ENCODE assay signal across 27 mouse cellular contexts in genomic region chr14:54698733-54699132, GRCm38 (mm10). TPM values are rescaled to one million over a fixed set of nuclear protein-coding genes. Genes with fewer than 3 reads are reported as not detected.
"Had no signal": no experiment of that assay in that cellular context is flagged by ENCODE, and none has a peak within 500 bp of the region (broad histone marks: within the 10 kb centered on the region; RNA-seq: fewer than 3 reads in every experiment).

Gene Gm29776, minus strand, starts transcription at chr14:54698833.

- DNase-seq: gastrocnemius, postnatal 14 days; gastrocnemius, postnatal 36 days; heart, adult 11 months; heart, adult 2 months; heart, postnatal 14 days; heart, postnatal 36 days; kidney, adult 11 months; kidney, adult 2 months; kidney, adult 9 months; kidney, postnatal 14 days; kidney, postnatal 36 days; layer of hippocampus, adult 9-11 months; layer of hippocampus, postnatal 36 days; left cerebral cortex, postnatal 4 days had no signal

- ATAC-seq: hindbrain, postnatal 0 days; intestine, embryonic 16.5 days; liver, embryonic 12.5 days had no signal

- H3K4me3 ChIP-seq: heart, adult 2 months; heart, embryonic 12.5 days; heart, embryonic 15.5 days; hindbrain, embryonic 13.5 days; hindbrain, embryonic 15.5 days; kidney, embryonic 15.5 days; limb, embryonic 12.5 days; limb, embryonic 15.5 days; liver, embryonic 12.5 days had no signal

- H3K4me1 ChIP-seq: hindbrain, embryonic 13.5 days; hindbrain, embryonic 15.5 days; limb, embryonic 12.5 days; limb, embryonic 15.5 days had no signal

- H3K27ac ChIP-seq: heart, adult 2 months; heart, embryonic 15.5 days; hindbrain, embryonic 13.5 days; hindbrain, embryonic 15.5 days; hindbrain, postnatal 0 days; kidney, embryonic 15.5 days; kidney, postnatal 0 days; limb, embryonic 12.5 days; limb, embryonic 15.5 days; liver, embryonic 12.5 days had no signal

- H3K4me2 ChIP-seq: heart, embryonic 12.5 days; heart, embryonic 15.5 days; hindbrain, embryonic 13.5 days; hindbrain, embryonic 15.5 days; kidney, embryonic 15.5 days; limb, embryonic 12.5 days; limb, embryonic 15.5 days; liver, embryonic 12.5 days had no signal

- H3K27me3 ChIP-seq: heart, embryonic 15.5 days; hindbrain, embryonic 15.5 days had no signal

- H3K36me3 ChIP-seq: heart, embryonic 15.5 days; hindbrain, embryonic 15.5 days had no signal

- H3K9me3 ChIP-seq: heart, embryonic 12.5 days; heart, embryonic 15.5 days; hindbrain, embryonic 13.5 days; hindbrain, embryonic 15.5 days; kidney, embryonic 15.5 days; limb, embryonic 12.5 days; limb, embryonic 15.5 days; liver, embryonic 12.5 days had no signal

- H3K9ac ChIP-seq: heart, embryonic 12.5 days; heart, embryonic 15.5 days; hindbrain, embryonic 13.5 days; hindbrain, embryonic 15.5 days; kidney, embryonic 15.5 days; limb, embryonic 12.5 days; limb, embryonic 15.5 days; liver, embryonic 12.5 days had no signal

RNA-seq across cellular contexts. Expression of gene Gm29776, which starts in this region (rescaled TPM):
- polyA plus RNA-seq: large intestine, adult 2 months; liver, adult 2 months had no signal
